Mouse (Mus musculus) neutrophil, adult 5-6 weeks (primary cell): ENCODE measurements around the gene Clec1a. TPM values are rescaled to one million over a fixed set of nuclear protein-coding genes. Genes with fewer than 3 reads are reported as not detected.

ENCODE experiments used
- ATAC-seq: fragments of 151-379, 151-347 bp; 2 replicates; pipeline ENCODE4 v1.8.0; 2017; ENCODE audit warnings: mild to moderate bottlenecking, moderate TSS enrichment; ENCODE audit not compliant: insufficient number of reproducible peaks, poor library complexity, low FRiP score, severe bottlenecking; ENCODE audit errors: extremely low read depth
- total RNA-seq: library from RNA; stranded (forward); fragments of 200-1000 nt; gene quantifications from 2 replicates; pipeline ENCODE4 v1.2.3, GENCODE M21; 2017

Gene Clec1a
- total RNA-seq, 1 experiment from 2014 or later = 4.3 TPM

GRCm38 (mm10) chr6:129414177-129414576 lies 37.6 kb downstream of the Clec1a start:
- no peak for ATAC-seq

DNA sequence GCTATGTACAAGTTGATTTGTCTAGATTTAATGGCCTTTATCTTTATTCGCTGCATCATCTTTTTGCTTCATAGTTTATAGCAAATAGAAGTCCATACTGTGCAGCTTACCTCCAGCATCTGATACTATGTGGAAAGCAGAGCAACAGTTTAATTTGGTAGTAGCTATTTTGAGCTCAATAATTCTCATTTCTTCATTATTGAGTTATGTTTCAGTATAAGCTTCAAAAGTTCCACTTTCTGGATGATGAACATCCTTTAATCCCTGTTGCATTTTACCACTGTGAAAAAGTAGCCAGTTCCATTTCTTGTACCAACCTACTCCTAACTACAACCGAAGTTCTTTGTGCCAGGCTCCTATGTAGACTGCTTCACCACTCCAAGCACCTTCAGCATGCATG lies 43.2 kb downstream of the Clec1a start, which contains the start of gene Clec9a:
TSS of gene Clec9a (plus strand) at position 301 of the 400 bp plus-strand sequence.
- ATAC-seq = no peak

- peak; percentile 30; the same call in 1 of the 2 replicates for ATAC-seq
These were observed 44.5 kb downstream of the Clec1a start for GRCm38 (mm10) chr6:129407324-129407723.

DNA sequence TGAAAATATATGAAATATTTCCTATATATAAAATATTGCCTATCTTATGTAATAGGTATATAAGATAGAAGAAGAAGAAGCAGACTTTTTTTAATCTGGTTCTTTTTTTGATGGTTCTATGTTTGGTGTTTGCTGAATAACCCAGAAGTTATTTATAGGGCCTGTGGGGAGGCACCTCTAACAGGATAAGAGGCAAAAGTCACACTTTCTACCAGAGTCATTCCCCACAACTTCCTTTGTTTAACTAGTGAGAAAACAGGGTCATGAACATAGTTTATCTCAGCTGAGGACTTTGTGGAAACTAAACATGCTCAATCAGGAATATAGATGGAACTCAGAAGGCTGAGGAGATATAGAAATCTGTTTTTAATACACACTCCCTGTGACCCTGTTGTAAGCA lies 45.8 kb downstream of the Clec1a start:
- no peak for ATAC-seq

DNA sequence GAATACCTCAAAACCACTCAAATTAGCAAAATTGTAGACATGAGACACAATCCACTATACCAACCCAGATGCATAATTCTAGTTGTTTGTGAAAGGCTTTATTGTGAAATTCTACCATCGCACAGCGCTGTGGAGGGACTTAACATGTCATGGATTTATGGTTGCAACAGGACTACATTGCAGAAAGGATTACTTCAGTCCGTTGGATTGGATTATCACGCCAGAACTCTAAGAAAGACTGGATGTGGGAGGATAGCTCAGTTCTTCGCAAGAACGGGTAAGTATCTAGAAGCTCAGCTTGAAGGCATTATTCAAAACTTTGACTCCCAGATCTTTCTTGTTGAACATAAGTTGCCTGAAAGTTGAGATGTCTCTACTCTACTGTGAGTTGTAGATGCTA lies 48.4 kb downstream of the Clec1a start:
- ATAC-seq = no peak

DNA sequence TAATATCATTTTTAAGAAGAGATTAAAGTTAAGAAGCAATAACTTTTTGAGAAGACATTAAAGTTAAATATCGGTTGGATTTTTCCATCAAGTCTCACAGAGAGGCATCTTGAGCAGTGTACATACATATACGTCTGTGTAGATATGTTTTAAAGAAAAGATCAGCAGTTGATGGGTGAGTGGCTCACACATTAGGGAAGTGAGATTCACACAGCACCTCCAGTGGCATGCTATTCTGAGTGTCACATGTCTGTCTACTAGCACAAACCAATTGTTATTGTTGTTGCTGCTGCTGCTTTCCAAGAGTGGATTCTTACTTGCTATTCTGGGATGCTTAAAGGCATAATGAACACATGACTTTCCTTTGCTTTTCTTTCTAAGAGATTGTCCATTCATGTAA lies 49.4 kb downstream of the Clec1a start:
- ATAC-seq = peak; percentile 51; the same call in 1 of the 2 replicates

GRCm38 (mm10) chr6:129399945-129400344 lies 51.9 kb downstream of the Clec1a start:
- no peak for ATAC-seq

- ATAC-seq = no peak
These were observed 54.8 kb downstream of the Clec1a start, which contains the start of gene Clec1b for GRCm38 (mm10) chr6:129396997-129397396. TSS of gene Clec1b (plus strand) at chr6:129397297.

GRCm38 (mm10) chr6:129393732-129394131 lies 58.1 kb downstream of the Clec1a start:
- no peak for ATAC-seq

- peak; percentile 64; the same call in 1 of the 2 replicates for ATAC-seq
These were observed 58.6 kb downstream of the Clec1a start for GRCm38 (mm10) chr6:129393087-129393720.

DNA sequence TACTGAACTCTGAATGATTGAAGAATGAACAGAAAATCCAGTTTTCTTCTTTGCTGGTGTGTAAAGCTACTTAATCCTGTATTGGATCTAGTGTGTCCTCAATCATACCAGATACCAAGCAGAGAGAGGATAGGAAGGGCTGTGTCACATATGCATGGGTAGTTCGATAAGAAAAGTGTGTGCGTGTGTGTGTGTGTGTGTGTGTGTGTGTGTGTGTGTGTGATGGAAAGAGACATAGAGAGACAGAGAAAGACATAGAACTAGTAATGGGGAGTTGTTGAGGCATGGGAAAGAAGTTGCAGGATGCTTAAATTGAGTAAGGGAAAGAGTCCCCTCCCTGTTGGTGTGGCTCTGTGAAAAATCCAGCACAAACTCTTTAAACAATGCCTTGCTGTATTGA lies 66.0 kb downstream of the Clec1a start, which contains the start of gene Clec12b:
TSS of gene Clec12b (minus strand) at position 101 of the 400 bp plus-strand sequence.
- no peak for ATAC-seq

DNA sequence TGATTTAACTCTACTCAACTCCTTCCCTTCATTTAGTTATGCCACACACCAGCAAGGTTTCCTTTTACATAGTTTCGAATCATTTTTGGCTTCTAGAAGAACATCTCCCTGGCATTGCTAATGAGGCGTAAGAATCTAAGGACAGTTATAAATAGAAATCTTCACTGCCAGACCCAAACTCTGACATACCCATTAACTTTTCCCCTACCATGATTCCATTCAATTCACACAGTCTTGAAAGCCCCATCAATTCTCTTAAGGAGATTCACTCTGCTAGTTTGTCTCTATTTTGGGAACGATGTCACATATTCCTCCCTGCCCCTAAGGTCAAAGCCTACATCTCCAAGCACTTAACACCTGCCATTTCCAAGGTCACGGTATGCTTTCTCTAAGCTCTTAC lies 66.8 kb downstream of the Clec1a start:
- no peak for ATAC-seq

DNA sequence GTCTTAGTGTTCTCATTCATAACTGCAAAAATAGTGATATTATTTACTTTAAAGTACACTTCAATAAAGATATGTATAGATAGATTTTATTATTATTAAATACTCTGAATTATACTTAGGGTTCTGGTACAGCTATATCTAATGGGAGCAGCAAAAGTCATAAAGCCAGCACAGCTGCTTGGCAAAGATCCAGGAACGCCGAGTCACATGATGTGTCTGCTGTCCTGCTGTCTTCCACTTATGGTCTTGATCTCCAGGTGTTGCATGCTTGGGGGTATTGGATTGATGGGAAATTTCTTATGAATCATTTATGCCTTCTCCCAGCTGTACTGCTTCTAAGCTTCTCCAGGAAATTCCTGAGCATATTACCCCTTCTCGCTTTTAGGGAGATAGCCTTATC lies 68.3 kb downstream of the Clec1a start:
- ATAC-seq = no peak

DNA sequence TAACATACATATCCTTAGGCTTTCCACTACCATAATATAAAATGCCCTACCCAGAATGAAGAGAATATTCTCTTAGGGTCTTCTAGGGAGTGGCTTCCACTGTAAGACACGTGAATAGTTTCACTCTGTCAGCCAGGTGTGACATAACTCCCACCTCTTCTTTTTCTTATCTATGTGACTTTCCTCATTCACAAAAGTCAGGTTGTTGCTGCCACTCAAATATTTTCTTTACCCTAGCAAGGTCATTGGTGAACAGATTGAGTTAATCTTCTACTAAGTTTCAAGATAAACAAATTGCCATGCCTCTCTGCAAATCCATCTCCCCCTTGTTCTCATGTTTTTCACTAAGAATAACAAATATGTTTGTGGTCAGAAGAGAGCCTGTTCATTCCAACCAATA lies 70.1 kb downstream of the Clec1a start:
- ATAC-seq = no peak

- ATAC-seq = no peak
These were observed 71.3 kb downstream of the Clec1a start for GRCm38 (mm10) chr6:129380454-129380853.

- ATAC-seq = peak; percentile 93
These were observed 76.8 kb downstream of the Clec1a start for GRCm38 (mm10) chr6:129374937-129375471.

Other genes starting within 250 kb of the Clec1a start
- 295 and 306 TPM in 2 replicates for gene Cd69, start 176.6 kb downstream of the Clec1a start, total RNA-seq
- 0.37 TPM in 1 of 2 replicates, not detected in the other for gene 4922502D21Rik, start 120.2 kb downstream of the Clec1a start, total RNA-seq
- gene Clec12a, start 109.3 kb downstream of the Clec1a start, total RNA-seq = 59.1 and 63.0 TPM in 2 replicates
- gene Clec12b, start 66.1 kb downstream of the Clec1a start, total RNA-seq = 1.2 and 1.7 TPM in 2 replicates
- gene Clec1b, start 54.7 kb downstream of the Clec1a start, total RNA-seq = 32.7 and 39.8 TPM in 2 replicates
- 4.3 and 5.4 TPM in 2 replicates for gene Clec9a, start 43.1 kb downstream of the Clec1a start, total RNA-seq
- 0.49 and 2.2 TPM in 2 replicates for gene Olr1, start 55.2 kb upstream of the Clec1a start, total RNA-seq
- gene Tmem52b, start 60.6 kb upstream of the Clec1a start, total RNA-seq = 1.5 TPM in 1 of 2 replicates, not detected in the other
- 9.6 and 10.1 TPM in 2 replicates for gene Gabarapl1, start 81.2 kb upstream of the Clec1a start, total RNA-seq
- gene Klre1, start 125.9 kb upstream of the Clec1a start, total RNA-seq = 3.6 and 3.7 TPM in 2 replicates
- 25.5 and 29.5 TPM in 2 replicates for gene Klrd1, start 139.8 kb upstream of the Clec1a start, total RNA-seq
- 7.0 and 9.3 TPM in 2 replicates for gene Klrk1, start 171.9 kb upstream of the Clec1a start, total RNA-seq
- gene Klrc3, start 191.3 kb upstream of the Clec1a start, total RNA-seq = not detected in 2 replicates
- 2.1 and 3.3 TPM in 2 replicates for gene Klrc2, start 208.7 kb upstream of the Clec1a start, total RNA-seq
- 1.2 and 2.8 TPM in 2 replicates for gene Klrc1, start 227.0 kb upstream of the Clec1a start, total RNA-seq